In genomic region chr14:103550480-103550879, GRCm38 (mm10) we compare ENCODE assay signal across 9 mouse cellular contexts. TPM values are rescaled to one million over a fixed set of nuclear protein-coding genes. Genes with fewer than 3 reads are reported as not detected.
A peak's percentile ranks its signal among the peaks of the same experiment; 100 is the strongest.
DNase-seq lines count a peak whose midpoint lies in the region; ATAC-seq and TF ChIP-seq lines count a peak whose summit lies in the region.
"Had no signal": no experiment of that assay in that cellular context is flagged by ENCODE, and none has a peak within 500 bp of the region (broad histone marks: within the 10 kb centered on the region; RNA-seq: fewer than 3 reads in every experiment).

No protein-coding gene starts in this region.

- no peak overlapping the region for H3K27ac ChIP-seq in hindbrain, postnatal 0 days

- no peak overlapping the region for H3K9ac ChIP-seq in hindbrain, postnatal 0 days (replicated peaks; ENCODE audit: low read length)

- no peaks in the 10 kb centered on the region for H3K27me3 ChIP-seq in hindbrain, postnatal 0 days (ENCODE audit: insufficient read depth, low read length)

- peak; percentile 80 for ATAC-seq in hindbrain, postnatal 0 days
- peak; percentile 97 for ATAC-seq in megakaryocyte-erythroid progenitor cell, adult 5-6 weeks (replicated peaks; ENCODE audit: low FRiP score, low TSS enrichment, poor library complexity, severe bottlenecking)

- H3K4me1 ChIP-seq in hindbrain, postnatal 0 days (ENCODE audit: insufficient read depth, low read length) = 0 out of 2 replicates have a peak, but pooled peaks cover 3% of the 10 kb centered on the region

- H3K4me2 ChIP-seq in hindbrain, postnatal 0 days (ENCODE audit: low read depth, low read length) = no peak overlapping the region

- H3K9me3 ChIP-seq in hindbrain, postnatal 0 days (ENCODE audit: low read length) = no peaks in the 10 kb centered on the region

- H3K4me3 ChIP-seq in hindbrain, postnatal 0 days (ENCODE audit: low read length) = no peak overlapping the region
- H3K4me3 ChIP-seq: myocyte had no signal

- WGBS in hindbrain, postnatal 0 days = 17% methylated on average over 8 of the region's 8 CpGs

- H3K36me3 ChIP-seq in hindbrain, postnatal 0 days (ENCODE audit: insufficient read depth, low read length) = no peaks in the 10 kb centered on the region

- DNase-seq in NIH3T3 (ENCODE audit: low read depth) = peak; percentile 76
- DNase-seq in cerebellum, adult 18-20 months = peak; percentile 81 to 90
- DNase-seq in forelimb bud, embryonic 11.5 days (ENCODE audit: low read depth, low spot score) = peak; percentile 86
- peak; percentile 93 for DNase-seq in hindbrain, postnatal 0 days (ENCODE audit: low spot score)
- peak; percentile 75 for DNase-seq in left cerebral cortex, adult 11 months (ENCODE audit: low spot score)
- peak; percentile 77 for DNase-seq in right cerebral cortex, postnatal 25 days
- peak; percentile 76 for DNase-seq in urinary bladder, postnatal 25 days (ENCODE audit: low spot score)

- peak; percentile 93 for TF ChIP-seq CTCF in hindbrain, postnatal 0 days (IDR thresholded peaks at IDR 0.05; ENCODE audit: low read depth)

RNA-seq across cellular contexts. Expression of gene Scel, which starts 37.3 kb away (rescaled TPM):
- total RNA-seq in hindbrain, postnatal 0 days (2014; rRNA removed) = 0.14 and 0.42 TPM in 2 replicates
- polyA plus RNA-seq in hindbrain, postnatal 0 days (2015; fragmentation: Nextera tagmentation; extraction: Ambion mirVana) = 0.35 and 0.44 TPM in 2 replicates
- not detected in 2 replicates for total RNA-seq in megakaryocyte-erythroid progenitor cell, adult 5-6 weeks (2014; fragmentation: Nextera tagmentation)
- total RNA-seq in megakaryocyte-erythroid progenitor cell, adult 5-6 weeks (2017) = not detected in 2 replicates
- polyA plus RNA-seq: myocyte had no signal
